Mouse (Mus musculus): ENCODE measurements at regions not wholly inside any gene's neighbourhood (a gene's known extent, or its start where the extent isn't known, plus 50 kb on each side); places are given as distances from the start of the nearest gene placed in this dataset.

GRCm38 (mm10) chr14:76665754-76666371 is 109.2 kb upstream of the Serp2 start:
- DNase-seq: no peak

- DNase-seq: no peak
These were observed 108.2 kb upstream of the Serp2 start for GRCm38 (mm10) chr14:76664586-76665508.

GRCm38 (mm10) chr14:76663816-76664215 is 107.1 kb upstream of the Serp2 start:
- DNase-seq: no peak

GRCm38 (mm10) chr14:76662871-76663270 is 106.2 kb upstream of the Serp2 start:
- peak; percentile 30 for DNase-seq

- DNase-seq: no peak
These were observed 104.2 kb upstream of the Serp2 start for GRCm38 (mm10) chr14:76660906-76661305.

- no peak for DNase-seq
These were observed 102.3 kb upstream of the Serp2 start for GRCm38 (mm10) chr14:76658952-76659502.

GRCm38 (mm10) chr14:76657784-76658610 is 101.3 kb upstream of the Serp2 start:
- peak; percentile 78 for DNase-seq

GRCm38 (mm10) chr14:76657375-76657774 is 100.7 kb upstream of the Serp2 start:
- no peak for DNase-seq

- no peak for DNase-seq
These were observed 95.9 kb upstream of the Serp2 start for GRCm38 (mm10) chr14:76652356-76653126.

GRCm38 (mm10) chr14:76651096-76651495 is 94.4 kb upstream of the Serp2 start:
- no peak for DNase-seq

GRCm38 (mm10) chr14:76649927-76650326 is 93.2 kb upstream of the Serp2 start:
- no peak for DNase-seq

- no peak for DNase-seq
These were observed 88.0 kb upstream of the Serp2 start for GRCm38 (mm10) chr14:76644716-76645115.

GRCm38 (mm10) chr14:76641752-76642529 is 85.3 kb upstream of the Serp2 start:
- DNase-seq: no peak

- DNase-seq: no peak
These were observed 76.5 kb upstream of the Serp2 start for GRCm38 (mm10) chr14:76633170-76633569.

GRCm38 (mm10) chr14:76632763-76633162 is 76.1 kb upstream of the Serp2 start:
- DNase-seq: no peak

- no peak for DNase-seq
These were observed 75.1 kb upstream of the Serp2 start for GRCm38 (mm10) chr14:76631740-76632139.

- no peak for DNase-seq
These were observed 74.5 kb upstream of the Serp2 start for GRCm38 (mm10) chr14:76631181-76631580.

GRCm38 (mm10) chr14:76629913-76630478 is 73.3 kb upstream of the Serp2 start:
- DNase-seq: no peak

- DNase-seq: no peak
These were observed 71.6 kb upstream of the Serp2 start for GRCm38 (mm10) chr14:76628182-76628892.

Data from lung, postnatal 14 days (tissue).